Mouse (Mus musculus): ENCODE results near the gene Zfyve1.

DNA sequence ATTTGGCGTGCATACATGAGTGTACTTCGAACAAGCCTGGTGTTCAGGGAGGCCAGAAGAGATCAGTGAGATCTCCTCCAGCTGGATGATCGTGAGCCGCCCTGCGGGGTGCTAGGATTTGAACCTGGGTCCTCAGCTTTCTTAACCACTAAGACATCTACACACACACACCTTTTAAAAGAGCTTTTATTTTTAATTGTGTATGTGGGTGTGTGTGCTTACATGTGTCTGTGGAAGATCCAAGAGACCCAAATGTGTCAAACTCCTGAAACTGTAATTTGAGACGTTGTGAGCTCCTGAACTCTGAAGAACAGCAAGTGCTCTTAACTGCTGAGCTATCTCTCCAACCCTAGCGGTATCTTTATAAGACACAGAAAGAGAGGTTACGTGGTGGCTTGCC is 75.9 kb downstream of the Zfyve1 start:
- no peak for TF ChIP-seq EP300 (IDR thresholded peaks at IDR 0.05; ENCODE audit: low read depth)
- no peak for TF ChIP-seq CTCF (IDR thresholded peaks at IDR 0.05; ENCODE audit: low read depth)

Data from heart, postnatal 0 days (tissue).